Mouse (Mus musculus) cerebellum, adult 2 months (tissue): ENCODE data around the gene Evx2. TPM values are rescaled to one million over a fixed set of nuclear protein-coding genes. Genes with fewer than 3 reads are reported as not detected.

Experiments used
- DNase-seq, 2 experiments: peaks; one replicate each; pipeline ENCODE4 v3.0.0; 2021
- H3K27ac ChIP-seq: fragments of 200-500 bp; 2 replicates; pipeline ENCODE4 v1.5.1; 2012; ENCODE audit warnings: low read length, control low read depth, inconsistent platforms; ENCODE audit not compliant: insufficient read depth
- H3K27me3 ChIP-seq: fragments of 200-500 bp; 2 replicates; pipeline ENCODE4 v1.6.1; 2012; ENCODE audit warnings: inconsistent platforms, mild to moderate bottlenecking, low read length, moderate library complexity; ENCODE audit not compliant: control insufficient read depth, insufficient read depth
- H3K4me1 ChIP-seq: fragments of 200-500 bp; 2 replicates; pipeline ENCODE4 v1.6.1; 2011; ENCODE audit warnings: low read length; ENCODE audit not compliant: control insufficient read depth, insufficient read depth
- H3K4me3 ChIP-seq: fragments of 200-500 bp; replicated peaks from 2 replicates; pipeline ENCODE3; 2011; ENCODE audit warnings: mild to moderate bottlenecking, low read depth, low read length, control low read depth; ENCODE audit not compliant: insufficient read depth
- CTCF ChIP-seq: fragments of 200-500 bp; IDR thresholded peaks from 2 replicates; pipeline ENCODE4 v1.5.1; 2011; ENCODE audit warnings: low read depth, mild to moderate bottlenecking, control low read depth, low read length, moderate library complexity, borderline replicate concordance; ENCODE audit not compliant: insufficient read depth
- POLR2A ChIP-seq: fragments of 200-500 bp; IDR thresholded peaks from 2 replicates; pipeline ENCODE4 v1.6.1; 2011; ENCODE audit warnings: low read length, control low read depth, borderline replicate concordance; ENCODE audit not compliant: insufficient read depth
- WGBS: fragments of 180-500 bp; shearing (Covaris S2); methylation state at CpG from one replicate; pipeline ENCODE4 v1.1.7; 2018; 5-methylcytosine and 5-hydroxymethylcytosine counted together
- polyA plus RNA-seq: library from polyadenylated mRNA; depleted of rRNA; stranded (reverse); fragments of >200 nt; gene quantifications from 2 replicates; pipeline ENCODE4 v1.2.3, GENCODE M21; 2012

Gene Evx2
- polyA plus RNA-seq, 1 experiment = 0.64 TPM

GRCm38 (mm10) chr2:74703720-74704392, 44.5 kb upstream of the Evx2 start:
- no peak for DNase-seq
- no peak overlapping the region for H3K27ac ChIP-seq
- H3K4me1 ChIP-seq = no peaks in the 10 kb centered on the region
- TF ChIP-seq POLR2A = no peak
- no peak for TF ChIP-seq CTCF
- 4% methylated on average over 26 of the region's 26 CpGs for WGBS
- no peak overlapping the region for H3K4me3 ChIP-seq
- H3K27me3 ChIP-seq = peaks cover 26% of the 10 kb centered on the region

GRCm38 (mm10) chr2:74703317-74703716, 44.0 kb upstream of the Evx2 start:
- H3K27ac ChIP-seq = no peak overlapping the region
- no peak overlapping the region for H3K4me3 ChIP-seq
- no peak for TF ChIP-seq CTCF
- TF ChIP-seq POLR2A = no peak
- no peak for DNase-seq
- WGBS = 10% methylated on average over 10 of the region's 10 CpGs
- no peaks in the 10 kb centered on the region for H3K4me1 ChIP-seq
- H3K27me3 ChIP-seq = peaks cover 29% of the 10 kb centered on the region

GRCm38 (mm10) chr2:74702820-74703219, 43.5 kb upstream of the Evx2 start:
- peaks cover 33% of the 10 kb centered on the region for H3K27me3 ChIP-seq
- TF ChIP-seq CTCF (no peak), POLR2A (no peak)
- H3K27ac ChIP-seq = no peak overlapping the region
- no peaks in the 10 kb centered on the region for H3K4me1 ChIP-seq
- 23% methylated on average over 6 of the region's 6 CpGs for WGBS
- no peak for DNase-seq
- no peak overlapping the region for H3K4me3 ChIP-seq

DNA sequence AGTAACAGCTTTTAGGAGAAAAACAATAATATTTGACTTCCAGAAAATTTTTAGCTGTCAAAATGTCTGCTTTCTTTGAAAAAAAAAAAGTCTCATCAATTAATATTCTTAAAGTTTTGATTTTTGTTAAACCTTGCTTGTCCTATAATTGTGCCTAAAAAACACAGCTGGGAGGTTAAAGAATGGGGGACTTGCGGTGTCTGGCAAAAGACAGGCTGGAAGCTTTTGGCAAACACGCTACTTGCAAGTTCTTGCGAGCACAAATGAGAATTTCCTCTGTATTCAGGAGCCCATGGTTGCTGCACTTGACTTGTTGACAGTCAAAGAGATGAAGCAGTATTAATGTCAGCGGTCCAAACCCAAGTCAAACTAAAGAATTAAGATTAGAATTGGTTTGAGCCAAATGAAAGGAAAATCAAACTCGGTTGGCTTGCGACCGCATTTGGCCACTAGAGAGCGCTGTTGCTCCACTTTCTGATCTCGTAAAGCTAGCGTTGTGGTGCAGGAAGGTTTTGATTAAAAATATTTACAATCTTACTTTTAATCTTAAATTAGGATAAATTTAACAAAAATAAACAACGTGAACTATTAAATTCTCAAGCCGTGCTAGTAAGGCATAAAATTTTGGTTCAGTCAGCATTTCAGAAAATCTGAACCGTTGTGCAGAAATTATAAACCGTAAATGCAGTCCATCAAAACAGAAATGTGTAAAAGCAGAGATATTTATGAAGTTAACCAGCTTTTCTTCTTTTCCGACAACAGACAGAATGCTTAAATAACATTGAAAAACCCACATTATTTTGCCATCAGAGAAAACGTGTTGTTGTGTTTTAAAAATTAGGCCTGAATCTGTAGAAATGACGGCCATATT, 42.8 kb upstream of the Evx2 start:
- 14% methylated on average over 17 of the region's 17 CpGs for WGBS
- Histone ChIP-seq H3K4me1 (no peaks in the 10 kb centered on the region), H3K27me3 (peaks cover 37% of the 10 kb centered on the region)

GRCm38 (mm10) chr2:74700546-74701112, 41.3 kb upstream of the Evx2 start:
- Histone ChIP-seq H3K4me3 (no peak overlapping the region), H3K4me1 (no peaks in the 10 kb centered on the region), H3K27ac (no peak overlapping the region), H3K27me3 (peaks cover 31% of the 10 kb centered on the region)
- 5% methylated on average over 22 of the region's 22 CpGs for WGBS
- no peak for DNase-seq
- no peak for TF ChIP-seq POLR2A
- TF ChIP-seq CTCF = no peak

More for the DNA sequence above, 42.8 kb upstream of the Evx2 start:
- TF ChIP-seq POLR2A (no peak), CTCF (peak; percentile 75)
- DNase-seq = peak; percentile 47 to 65
- Histone ChIP-seq H3K4me3 (no peak overlapping the region), H3K27ac (no peak overlapping the region)

DNA sequence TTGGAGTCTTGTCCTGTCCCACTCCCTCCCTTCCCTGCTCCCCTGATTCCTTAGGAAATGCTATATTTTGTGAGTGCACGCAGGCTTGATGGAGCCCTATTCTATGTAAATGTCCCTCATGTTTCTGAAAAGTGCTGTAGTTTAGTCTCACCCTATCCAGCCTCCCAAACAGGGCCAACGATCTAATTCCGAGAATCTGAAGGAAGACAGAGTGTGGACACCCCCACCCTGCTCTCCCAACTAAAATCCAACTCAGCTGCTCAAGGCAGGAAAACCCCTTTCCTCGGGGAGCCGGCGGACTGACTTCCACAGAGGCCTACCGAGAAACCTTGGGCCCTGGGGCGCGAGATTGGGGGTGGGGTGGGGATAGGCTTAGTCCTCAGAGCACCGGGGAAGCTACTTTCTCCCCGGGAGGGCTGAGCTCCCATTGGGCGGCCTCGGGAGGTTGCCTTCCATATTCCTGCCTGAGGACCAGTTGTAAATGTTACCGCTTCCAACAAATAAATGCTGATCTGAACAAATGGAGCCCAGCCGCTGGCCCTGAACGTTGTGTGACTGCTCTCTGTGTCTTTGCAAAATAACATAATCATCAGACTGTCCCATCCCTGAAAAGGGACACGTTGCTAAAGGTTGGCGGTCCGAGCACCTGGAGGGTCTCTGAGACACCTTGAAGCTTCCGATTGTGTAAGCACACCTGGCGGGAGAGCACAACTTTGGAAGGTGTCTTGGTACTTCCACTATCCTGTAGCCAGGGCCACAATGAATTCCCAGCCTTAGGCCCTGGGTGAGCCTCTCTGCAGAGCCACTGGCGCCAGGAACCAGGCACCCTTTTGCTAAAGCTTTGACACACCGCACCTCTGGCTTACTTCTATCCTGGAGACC, 40.5 kb upstream of the Evx2 start:
- WGBS = 4% methylated on average over 23 of the region's 23 CpGs
- H3K27me3 ChIP-seq = peaks cover 25% of the 10 kb centered on the region
- no peak for TF ChIP-seq POLR2A
- TF ChIP-seq CTCF = no peak

GRCm38 (mm10) chr2:74699053-74699430, 39.7 kb upstream of the Evx2 start:
- WGBS = 3% methylated on average over 17 of the region's 17 CpGs
- Histone ChIP-seq H3K27me3 (peaks cover 21% of the 10 kb centered on the region; the same call in 1 of the 2 replicates), H3K27ac (no peak overlapping the region), H3K4me1 (no peaks in the 10 kb centered on the region), H3K4me3 (no peak overlapping the region)
- no peak for DNase-seq
- TF ChIP-seq CTCF = no peak

More for the DNA sequence above, 40.5 kb upstream of the Evx2 start:
- no peak for DNase-seq
- Histone ChIP-seq H3K27ac (no peak overlapping the region), H3K4me3 (no peak overlapping the region), H3K4me1 (no peaks in the 10 kb centered on the region)
